ENCODE assay signal across 8 mouse cellular contexts in genomic region chr17:6079287-6080122, GRCm38 (mm10). TPM values are rescaled to one million over a fixed set of nuclear protein-coding genes. Genes with fewer than 3 reads are reported as not detected.
DNase-seq lines count a peak whose midpoint lies in the region; ATAC-seq lines count a peak whose summit lies in the region.

Gene Serac1 (minus strand): TSS chr17:6079741.
Gene Gtf2h5 (plus strand): TSS chr17:6079786.

- H3K4me1 ChIP-seq in hindbrain, embryonic 11.5 days (replicated peaks; ENCODE audit: control insufficient read depth, insufficient read depth, low read length) = no peaks in the 10 kb centered on the region

- peaks cover 3% of the 10 kb centered on the region; the same call in 1 of the 2 replicates for H3K36me3 ChIP-seq in hindbrain, embryonic 11.5 days (ENCODE audit: control insufficient read depth, insufficient read depth, low read length)

- DNase-seq in MN1 (ENCODE audit: low spot score) = peak; percentile 98
- peak; percentile 98 for DNase-seq in cerebellum, adult 9-10 months
- peak; percentile 98 for DNase-seq in hindbrain, embryonic 11.5 days (ENCODE audit: low spot score)
- DNase-seq in layer of hippocampus, postnatal 10 days (ENCODE audit: low spot score in 2 of 2) = peak; percentile 97 to 98
- peak; percentile 98 for DNase-seq in lung, postnatal 10 days
- peak; percentile 98 for DNase-seq in ovary, postnatal 36 days (ENCODE audit: low spot score)
- DNase-seq in thymus, postnatal 25 days = peak; percentile 99

- H3K4me3 ChIP-seq in hindbrain, embryonic 11.5 days (ENCODE audit: low read depth, low read length) = peak within 1 kb of the TSS; percentile 74

- H3K27ac ChIP-seq in hindbrain, embryonic 11.5 days (ENCODE audit: low read depth, low read length) = peak within 1 kb of the TSS; percentile 80

- peak within 1 kb of the TSS; percentile 79 for H3K9ac ChIP-seq in hindbrain, embryonic 11.5 days (ENCODE audit: low read depth, low read length)

- no peaks in the 10 kb centered on the region for H3K9me3 ChIP-seq in hindbrain, embryonic 11.5 days (ENCODE audit: control insufficient read depth, low read length)

- H3K27me3 ChIP-seq in hindbrain, embryonic 11.5 days (ENCODE audit: control insufficient read depth, insufficient read depth, low read length) = no peaks in the 10 kb centered on the region

- ATAC-seq in frontal cortex, adult (ENCODE audit: low TSS enrichment) = peak; percentile 88
- ATAC-seq in hindbrain, embryonic 11.5 days (ENCODE audit: low FRiP score) = peak; percentile 98

- WGBS in hindbrain, embryonic 11.5 days = under 1% methylated on average over 68 of the region's 70 CpGs

- H3K4me2 ChIP-seq in hindbrain, embryonic 11.5 days (replicated peaks; ENCODE audit: low read depth, low read length) = peak within 1 kb of the TSS; percentile 86

RNA-seq across cellular contexts. Expression of gene Serac1, which starts in this region (rescaled TPM):
- 8.0 TPM in 2 replicates for polyA plus RNA-seq in hindbrain, embryonic 11.5 days (2014; fragmentation: Nextera tagmentation; extraction: Ambion mirVana)
- 10 to 100 TPM; 20.2 to 25.2 TPM for total RNA-seq in layer of hippocampus, postnatal 10 days (2021)

RNA-seq across cellular contexts. Expression of gene Gtf2h5, which starts in this region (rescaled TPM):
- polyA plus RNA-seq in hindbrain, embryonic 11.5 days (2014; fragmentation: Nextera tagmentation; extraction: Ambion mirVana) = 160 and 167 TPM in 2 replicates
- total RNA-seq in layer of hippocampus, postnatal 10 days (2021) = 100 to 1,000 TPM; 172 to 182 TPM

Comparison
In these comparisons a context has a peak if more than half of its experiments do, and no peak if none do; other contexts are left out.
1. Peak in every context shown above with its lines: DNase-seq, ATAC-seq, H3K4me3 ChIP-seq and H3K27ac ChIP-seq.